Mouse (Mus musculus): Measurements from ENCODE around the gene Mapkapk3. TPM values are rescaled to one million over a fixed set of nuclear protein-coding genes. Genes with fewer than 3 reads are reported as not detected.

Mapkapk3 gene
- total and polyA plus RNA-seq, 2 experiments, result 1.8 to 6.0 TPM

- peak overlapping the region; percentile 83 for H3K9ac ChIP-seq (ENCODE audit: low read depth, low read length)
- H3K36me3 ChIP-seq (ENCODE audit: control insufficient read depth, insufficient read depth, low read length), result peaks cover 18% of the 10 kb centered on the region; the same call in 1 of the 2 replicates
- no peaks in the 10 kb centered on the region for H3K27me3 ChIP-seq (ENCODE audit: control insufficient read depth, insufficient read depth, low read length)
- H3K27ac ChIP-seq (replicated peaks; ENCODE audit: insufficient read depth, low read depth, low read length), result peak overlapping the region; percentile 99
- DNase-seq (ENCODE audit: extremely low read depth, low read depth, low spot score), result peak; percentile 98
- H3K4me1 ChIP-seq (ENCODE audit: control insufficient read depth, insufficient read depth, low read length), result peaks cover 27% of the 10 kb centered on the region; the same call in 1 of the 2 replicates
- TF ChIP-seq CTCF (IDR thresholded peaks at IDR 0.05; ENCODE audit: low read depth, low read length) (no peak), POLR2A (IDR thresholded peaks at IDR 0.05; ENCODE audit: extremely low read depth, insufficient read depth, low read length) (peak; percentile 54; the same call in 1 of the 2 replicates)
- H3K79me2 ChIP-seq (ENCODE audit: control insufficient read depth, insufficient read depth, low read length), result peaks cover 12% of the 10 kb centered on the region; the same call in 1 of the 2 replicates
- under 1% methylated on average over 31 of the region's 31 CpGs for WGBS
- H3K4me3 ChIP-seq (ENCODE audit: insufficient read depth, low read depth, low read length), result peak overlapping the region; percentile 67
Observed at GRCm38 (mm10) chr9:107296501-107296965, 6.9 kb upstream of the Mapkapk3 start.

DNA sequence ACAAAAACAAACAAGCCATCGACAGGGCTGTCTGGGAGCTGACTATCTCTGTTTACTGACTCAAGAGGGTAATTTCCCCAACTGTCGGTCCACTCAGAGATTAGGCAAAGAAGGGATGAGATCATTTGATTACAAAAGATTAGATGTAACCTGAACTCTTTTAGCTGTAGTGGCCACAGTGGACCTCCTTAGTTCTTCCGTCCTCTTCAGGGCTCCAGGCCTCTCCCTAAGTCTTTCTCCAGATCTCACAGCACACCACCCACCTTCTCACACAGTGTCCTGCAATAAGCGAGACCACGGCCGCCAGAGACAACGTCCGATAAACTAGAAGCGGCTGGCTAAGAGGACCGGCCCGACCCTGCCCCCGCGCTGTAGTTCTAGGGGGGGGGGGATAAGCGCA, 6.4 kb upstream of the Mapkapk3 start:
- Histone ChIP-seq H3K27me3 (ENCODE audit: control insufficient read depth, insufficient read depth, low read length) (no peaks in the 10 kb centered on the region), H3K4me3 (ENCODE audit: insufficient read depth, low read depth, low read length) (peak overlapping the region; percentile 67), H3K36me3 (ENCODE audit: control insufficient read depth, insufficient read depth, low read length) (peaks cover 13% of the 10 kb centered on the region; the same call in 1 of the 2 replicates), H3K27ac (replicated peaks; ENCODE audit: insufficient read depth, low read depth, low read length) (peak overlapping the region; percentile 98), H3K4me1 (ENCODE audit: control insufficient read depth, insufficient read depth, low read length) (peaks cover 22% of the 10 kb centered on the region; the same call in 1 of the 2 replicates), H3K79me2 (ENCODE audit: control insufficient read depth, insufficient read depth, low read length) (peaks cover 12% of the 10 kb centered on the region; the same call in 1 of the 2 replicates), H3K9ac (ENCODE audit: low read depth, low read length) (peak overlapping the region; percentile 76)
- peak; percentile 79 for DNase-seq (ENCODE audit: extremely low read depth, low read depth, low spot score)
- WGBS, result under 1% methylated on average over 14 of the region's 14 CpGs
- TF ChIP-seq POLR2A (IDR thresholded peaks at IDR 0.05; ENCODE audit: extremely low read depth, insufficient read depth, low read length) (no peak), CTCF (IDR thresholded peaks at IDR 0.05; ENCODE audit: low read depth, low read length) (no peak)

GRCm38 (mm10) chr9:107296016-107296040, 6.2 kb upstream of the Mapkapk3 start, which contains the start of gene Cish:
Gene Cish (plus strand): TSS chr9:107296026.
- TF ChIP-seq CTCF (IDR thresholded peaks at IDR 0.05; ENCODE audit: low read depth, low read length) (no peak), POLR2A (IDR thresholded peaks at IDR 0.05; ENCODE audit: extremely low read depth, insufficient read depth, low read length) (no peak)
- peaks cover 11% of the 10 kb centered on the region; the same call in 1 of the 2 replicates for H3K36me3 ChIP-seq (ENCODE audit: control insufficient read depth, insufficient read depth, low read length)
- no peak for DNase-seq (ENCODE audit: extremely low read depth, low read depth, low spot score)
- H3K27ac ChIP-seq (replicated peaks; ENCODE audit: insufficient read depth, low read depth, low read length), result peak within 1 kb of the TSS; percentile 99
- H3K4me3 ChIP-seq (ENCODE audit: insufficient read depth, low read depth, low read length), result peak within 1 kb of the TSS; percentile 67
- H3K4me1 ChIP-seq (ENCODE audit: control insufficient read depth, insufficient read depth, low read length), result peaks cover 20% of the 10 kb centered on the region; the same call in 1 of the 2 replicates
- H3K27me3 ChIP-seq (ENCODE audit: control insufficient read depth, insufficient read depth, low read length), result no peaks in the 10 kb centered on the region
- peaks cover 11% of the 10 kb centered on the region; the same call in 1 of the 2 replicates for H3K79me2 ChIP-seq (ENCODE audit: control insufficient read depth, insufficient read depth, low read length)
- peak within 1 kb of the TSS; percentile 83 for H3K9ac ChIP-seq (ENCODE audit: low read depth, low read length)

DNA sequence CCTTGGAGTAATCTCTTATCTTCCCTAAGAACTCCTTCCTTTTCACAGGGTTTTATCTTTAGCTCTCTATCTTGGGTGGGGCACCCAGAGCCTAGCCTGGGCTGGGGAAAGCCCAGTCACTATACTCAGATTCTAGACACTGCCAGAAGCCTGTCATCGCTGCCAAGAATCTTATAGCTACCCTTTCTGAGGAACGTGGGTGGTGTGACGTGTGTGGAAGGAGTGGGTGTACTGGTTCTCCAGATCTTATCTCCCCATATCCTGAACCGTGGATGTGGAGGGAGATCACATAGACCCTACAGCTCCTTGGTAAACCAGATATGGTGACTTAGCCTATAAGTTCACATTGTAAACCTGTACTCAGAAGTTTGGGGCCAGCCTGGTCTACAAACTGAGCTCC, 5.9 kb upstream of the Mapkapk3 start:
- TF ChIP-seq POLR2A (IDR thresholded peaks at IDR 0.05; ENCODE audit: extremely low read depth, insufficient read depth, low read length) (no peak), CTCF (IDR thresholded peaks at IDR 0.05; ENCODE audit: low read depth, low read length) (no peak)
- WGBS, result 11% methylated on average over 4 of the region's 4 CpGs
- peaks cover 10% of the 10 kb centered on the region; the same call in 1 of the 2 replicates for H3K36me3 ChIP-seq (ENCODE audit: control insufficient read depth, insufficient read depth, low read length)
- H3K27me3 ChIP-seq (ENCODE audit: control insufficient read depth, insufficient read depth, low read length), result no peaks in the 10 kb centered on the region
- H3K4me1 ChIP-seq (ENCODE audit: control insufficient read depth, insufficient read depth, low read length), result peaks cover 18% of the 10 kb centered on the region; the same call in 1 of the 2 replicates
- DNase-seq (ENCODE audit: extremely low read depth, low read depth, low spot score), result no peak
- H3K9ac ChIP-seq (ENCODE audit: low read depth, low read length), result peak overlapping the region; percentile 76
- peaks cover 9% of the 10 kb centered on the region; the same call in 1 of the 2 replicates for H3K79me2 ChIP-seq (ENCODE audit: control insufficient read depth, insufficient read depth, low read length)
- peak overlapping the region; percentile 98 for H3K27ac ChIP-seq (replicated peaks; ENCODE audit: insufficient read depth, low read depth, low read length)
- H3K4me3 ChIP-seq (ENCODE audit: insufficient read depth, low read depth, low read length), result peak overlapping the region; percentile 67

- Histone ChIP-seq H3K27me3 (ENCODE audit: control insufficient read depth, insufficient read depth, low read length) (no peaks in the 10 kb centered on the region), H3K36me3 (ENCODE audit: control insufficient read depth, insufficient read depth, low read length) (no peaks in the 10 kb centered on the region), H3K27ac (replicated peaks; ENCODE audit: insufficient read depth, low read depth, low read length) (no peak overlapping the region), H3K79me2 (ENCODE audit: control insufficient read depth, insufficient read depth, low read length) (no peaks in the 10 kb centered on the region; the same call in 1 of the 2 replicates), H3K9ac (ENCODE audit: low read depth, low read length) (no peak overlapping the region), H3K4me1 (ENCODE audit: control insufficient read depth, insufficient read depth, low read length) (peaks cover 10% of the 10 kb centered on the region; the same call in 1 of the 2 replicates), H3K4me3 (ENCODE audit: insufficient read depth, low read depth, low read length) (no peak overlapping the region)
- peak; percentile 97 for TF ChIP-seq CTCF (IDR thresholded peaks at IDR 0.05; ENCODE audit: low read depth, low read length)
- no peak for TF ChIP-seq POLR2A (IDR thresholded peaks at IDR 0.05; ENCODE audit: extremely low read depth, insufficient read depth, low read length)
- 14% methylated on average over 6 of the region's 6 CpGs for WGBS
- DNase-seq (ENCODE audit: extremely low read depth, low read depth, low spot score), result peak; percentile 36
Observed at GRCm38 (mm10) chr9:107294249-107294648, 4.6 kb upstream of the Mapkapk3 start.

DNA sequence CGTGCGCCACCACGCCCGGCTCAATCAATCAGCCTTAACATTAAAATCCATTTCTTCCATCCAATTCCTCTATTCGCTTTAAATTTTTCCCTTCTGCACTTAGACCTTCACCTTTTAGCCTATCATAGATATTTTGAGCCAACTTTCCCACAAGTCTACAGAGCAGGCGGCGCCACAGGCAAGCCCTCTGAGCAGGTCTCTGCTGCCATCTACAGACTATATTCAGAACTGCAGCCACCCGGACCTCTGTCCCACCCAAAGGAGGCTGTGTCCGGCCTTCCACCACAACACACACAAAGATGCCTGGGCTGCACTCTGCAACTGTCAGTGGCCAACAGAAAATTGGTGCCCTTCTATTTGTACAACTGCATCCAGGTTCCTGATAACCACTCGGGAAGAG, 1.2 kb upstream of the Mapkapk3 start:
- Histone ChIP-seq H3K79me2 (ENCODE audit: control insufficient read depth, insufficient read depth, low read length) (no peaks in the 10 kb centered on the region), H3K4me3 (ENCODE audit: insufficient read depth, low read depth, low read length) (no peak overlapping the region), H3K27ac (replicated peaks; ENCODE audit: insufficient read depth, low read depth, low read length) (no peak overlapping the region), H3K9ac (ENCODE audit: low read depth, low read length) (no peak overlapping the region), H3K27me3 (ENCODE audit: control insufficient read depth, insufficient read depth, low read length) (no peaks in the 10 kb centered on the region), H3K36me3 (ENCODE audit: control insufficient read depth, insufficient read depth, low read length) (no peaks in the 10 kb centered on the region), H3K4me1 (ENCODE audit: control insufficient read depth, insufficient read depth, low read length) (peaks cover 9% of the 10 kb centered on the region; the same call in 1 of the 2 replicates)
- WGBS, result 31% methylated on average over 10 of the region's 10 CpGs
- TF ChIP-seq CTCF (IDR thresholded peaks at IDR 0.05; ENCODE audit: low read depth, low read length) (peak; percentile 97), POLR2A (IDR thresholded peaks at IDR 0.05; ENCODE audit: extremely low read depth, insufficient read depth, low read length) (no peak)
- DNase-seq (ENCODE audit: extremely low read depth, low read depth, low spot score), result peak; percentile 66
